Mouse (Mus musculus): ENCODE data around the gene Rbms1.

- no peak for TF ChIP-seq TAL1 (IDR thresholded peaks at IDR 0.05; ENCODE audit: low read length)
- TF ChIP-seq GATA1 (IDR thresholded peaks at IDR 0.05; ENCODE audit: low read length), result no peak
Measured at GRCm38 (mm10) chr2:60728902-60729585, 233.9 kb downstream of the Rbms1 start.

Measured in erythroblast, embryonic 14.5 days (primary cell).